Mouse (Mus musculus): ENCODE results near the gene Rbm47. TPM values are rescaled to one million over a fixed set of nuclear protein-coding genes. Genes with fewer than 3 reads are reported as not detected.

The Rbm47 gene
- polyA plus RNA-seq, 1 experiment from 2014 or later, result 9.9 TPM

DNA sequence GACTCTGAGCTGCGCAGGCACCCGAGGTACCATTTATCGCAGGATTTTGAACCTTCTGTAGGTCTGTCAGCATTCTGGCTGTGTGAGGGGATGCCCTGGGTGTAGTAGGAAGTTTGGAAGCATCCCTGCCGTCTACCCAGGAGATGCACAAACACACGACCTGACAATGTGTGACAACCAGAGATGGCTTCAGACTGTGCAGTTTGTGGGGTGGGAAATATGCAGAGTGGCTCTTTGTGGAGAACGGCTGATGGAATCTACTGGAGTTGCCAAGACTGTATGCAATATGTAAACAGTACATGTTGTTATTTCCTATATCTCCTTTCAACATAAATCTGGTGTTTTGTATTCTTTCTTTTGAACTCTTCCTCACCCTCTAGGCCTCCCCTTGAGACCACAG lies 135.9 kb downstream of the Rbm47 start:
- WGBS, result 72% methylated on average over 6 of the region's 6 CpGs
- DNase-seq (ENCODE audit: low spot score), result no peak
- Histone ChIP-seq H3K4me1 (replicated peaks) (0 out of 2 replicates have a peak, but pooled peaks cover 9% of the 10 kb centered on the region), H3K4me3 (no peak overlapping the region), H3K36me3 (no peaks in the 10 kb centered on the region), H3K9me3 (no peaks in the 10 kb centered on the region), H3K27ac (no peak overlapping the region), H3K27me3 (ENCODE audit: insufficient read depth, poor library complexity, severe bottlenecking) (peaks cover 3% of the 10 kb centered on the region)

- H3K36me3 ChIP-seq, result no peaks in the 10 kb centered on the region
- 38% methylated on average over 7 of the region's 7 CpGs for WGBS
- H3K4me1 ChIP-seq (replicated peaks), result 0 out of 2 replicates have a peak, but pooled peaks cover 9% of the 10 kb centered on the region
- H3K27me3 ChIP-seq (ENCODE audit: insufficient read depth, poor library complexity, severe bottlenecking), result peaks cover 3% of the 10 kb centered on the region
- H3K4me3 ChIP-seq, result no peak overlapping the region
- H3K9me3 ChIP-seq, result no peaks in the 10 kb centered on the region
- H3K27ac ChIP-seq, result no peak overlapping the region
- DNase-seq (ENCODE audit: low spot score), result no peak
These were observed 136.4 kb downstream of the Rbm47 start for GRCm38 (mm10) chr5:66036440-66037054.

- DNase-seq (ENCODE audit: low spot score), result no peak
- Histone ChIP-seq H3K4me3 (no peak overlapping the region), H3K9me3 (no peaks in the 10 kb centered on the region), H3K36me3 (no peaks in the 10 kb centered on the region), H3K27ac (no peak overlapping the region), H3K27me3 (ENCODE audit: insufficient read depth, poor library complexity, severe bottlenecking) (peaks cover 3% of the 10 kb centered on the region), H3K4me1 (replicated peaks) (0 out of 2 replicates have a peak, but pooled peaks cover 9% of the 10 kb centered on the region)
- 53% methylated on average over 14 of the region's 14 CpGs for WGBS
These were observed 138.3 kb downstream of the Rbm47 start for GRCm38 (mm10) chr5:66034375-66035195.

- no peak for DNase-seq (ENCODE audit: low spot score)
- Histone ChIP-seq H3K4me1 (replicated peaks) (0 out of 2 replicates have a peak, but pooled peaks cover 9% of the 10 kb centered on the region), H3K9me3 (no peaks in the 10 kb centered on the region), H3K27me3 (ENCODE audit: insufficient read depth, poor library complexity, severe bottlenecking) (peaks cover 3% of the 10 kb centered on the region), H3K27ac (no peak overlapping the region), H3K36me3 (no peaks in the 10 kb centered on the region), H3K4me3 (no peak overlapping the region)
- 93% methylated on average over 1 of the region's 1 CpGs for WGBS
These were observed 140.1 kb downstream of the Rbm47 start for GRCm38 (mm10) chr5:66032826-66033225.

DNA sequence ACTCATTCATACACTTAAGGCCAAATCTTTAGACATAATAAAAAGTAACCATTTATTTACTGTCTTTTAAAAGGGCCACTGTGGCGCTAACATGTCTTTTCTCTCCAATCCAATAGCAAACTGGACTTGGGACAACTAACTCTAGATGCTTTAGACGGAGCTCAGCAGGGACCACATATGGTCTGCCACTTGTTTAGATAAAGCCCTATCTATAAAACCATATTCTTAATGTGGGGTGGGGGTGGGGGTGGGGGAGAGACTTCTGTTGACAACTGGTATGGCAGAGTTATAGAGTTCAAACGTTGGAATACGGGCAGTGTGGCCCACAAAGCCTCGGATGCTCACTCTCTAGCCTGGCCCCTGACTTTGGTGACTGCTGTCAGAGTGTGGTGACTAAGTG lies 141.2 kb downstream of the Rbm47 start:
- no peak overlapping the region for H3K4me3 ChIP-seq
- 85% methylated on average over 5 of the region's 5 CpGs for WGBS
- no peak for DNase-seq (ENCODE audit: low spot score)

GRCm38 (mm10) chr5:66028232-66028631 lies 144.7 kb downstream of the Rbm47 start:
- Histone ChIP-seq H3K4me1 (replicated peaks) (no peaks in the 10 kb centered on the region), H3K27me3 (ENCODE audit: insufficient read depth, poor library complexity, severe bottlenecking) (no peaks in the 10 kb centered on the region), H3K36me3 (peaks cover 13% of the 10 kb centered on the region; the same call in 1 of the 2 replicates), H3K4me3 (no peak overlapping the region), H3K9me3 (peaks cover 16% of the 10 kb centered on the region), H3K27ac (no peak overlapping the region)
- 92% methylated on average over 5 of the region's 5 CpGs for WGBS
- no peak for DNase-seq (ENCODE audit: low spot score)

More for the DNA sequence above, 141.2 kb downstream of the Rbm47 start:
- no peak overlapping the region for H3K27ac ChIP-seq
- H3K36me3 ChIP-seq, result peaks cover 4% of the 10 kb centered on the region; the same call in 1 of the 2 replicates
- peaks cover 3% of the 10 kb centered on the region for H3K27me3 ChIP-seq (ENCODE audit: insufficient read depth, poor library complexity, severe bottlenecking)
- H3K4me1 ChIP-seq (replicated peaks), result 0 out of 2 replicates have a peak, but pooled peaks cover 9% of the 10 kb centered on the region
- H3K9me3 ChIP-seq, result peaks cover 5% of the 10 kb centered on the region

- Histone ChIP-seq H3K4me1 (replicated peaks) (no peaks in the 10 kb centered on the region), H3K27me3 (ENCODE audit: insufficient read depth, poor library complexity, severe bottlenecking) (no peaks in the 10 kb centered on the region), H3K36me3 (peaks cover 13% of the 10 kb centered on the region; the same call in 1 of the 2 replicates), H3K27ac (no peak overlapping the region), H3K9me3 (peaks cover 16% of the 10 kb centered on the region), H3K4me3 (no peak overlapping the region)
- no peak for DNase-seq (ENCODE audit: low spot score)
- WGBS, result 96% methylated on average over 8 of the region's 8 CpGs
These were observed 145.7 kb downstream of the Rbm47 start for GRCm38 (mm10) chr5:66027206-66027605.

- H3K9me3 ChIP-seq, result peaks cover 16% of the 10 kb centered on the region
- WGBS, result 96% methylated on average over 31 of the region's 31 CpGs
- no peak overlapping the region for H3K4me3 ChIP-seq
These were observed 146.1 kb downstream of the Rbm47 start for GRCm38 (mm10) chr5:66026796-66027195.

GRCm38 (mm10) chr5:66015449-66015961 lies 157.4 kb downstream of the Rbm47 start:
- Histone ChIP-seq H3K4me3 (no peak overlapping the region), H3K4me1 (replicated peaks) (no peaks in the 10 kb centered on the region), H3K27ac (no peak overlapping the region), H3K9me3 (no peaks in the 10 kb centered on the region), H3K27me3 (ENCODE audit: insufficient read depth, poor library complexity, severe bottlenecking) (no peaks in the 10 kb centered on the region), H3K36me3 (no peaks in the 10 kb centered on the region)
- WGBS, result 94% methylated on average over 2 of the region's 2 CpGs
- no peak for DNase-seq (ENCODE audit: low spot score)

More at GRCm38 (mm10) chr5:66026796-66027195, 146.1 kb downstream of the Rbm47 start:
- Histone ChIP-seq H3K4me1 (replicated peaks) (no peaks in the 10 kb centered on the region), H3K27ac (no peak overlapping the region), H3K27me3 (ENCODE audit: insufficient read depth, poor library complexity, severe bottlenecking) (no peaks in the 10 kb centered on the region), H3K36me3 (peaks cover 13% of the 10 kb centered on the region; the same call in 1 of the 2 replicates)
- no peak for DNase-seq (ENCODE audit: low spot score)

GRCm38 (mm10) chr5:66014437-66014836 lies 158.5 kb downstream of the Rbm47 start:
- no peaks in the 10 kb centered on the region for H3K27me3 ChIP-seq (ENCODE audit: insufficient read depth, poor library complexity, severe bottlenecking)
- no peak for DNase-seq (ENCODE audit: low spot score)
- 88% methylated on average over 2 of the region's 2 CpGs for WGBS
- no peak overlapping the region for H3K27ac ChIP-seq
- no peak overlapping the region for H3K4me3 ChIP-seq
- H3K4me1 ChIP-seq (replicated peaks), result no peaks in the 10 kb centered on the region
- no peaks in the 10 kb centered on the region for H3K36me3 ChIP-seq
- H3K9me3 ChIP-seq, result no peaks in the 10 kb centered on the region

DNA sequence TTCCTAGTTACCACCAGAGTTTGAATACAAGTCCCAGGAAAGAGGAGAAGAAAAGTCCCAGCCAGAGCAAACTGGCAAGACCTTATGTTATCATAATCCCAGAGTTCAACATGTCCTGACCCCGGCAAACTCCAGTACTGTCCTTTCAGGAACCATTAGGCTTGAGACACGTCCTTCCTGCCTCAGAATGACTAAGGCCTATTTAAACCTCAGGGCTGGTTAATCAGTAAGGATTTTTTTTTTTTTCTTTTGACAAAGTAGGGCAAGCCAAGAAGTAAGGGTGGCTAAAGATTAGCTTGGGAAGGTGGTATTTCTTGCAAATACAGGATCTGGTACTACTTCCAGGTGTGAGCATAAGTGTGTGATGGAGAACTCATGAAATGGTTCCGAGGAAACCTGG lies 158.9 kb downstream of the Rbm47 start:
- 82% methylated on average over 3 of the region's 3 CpGs for WGBS
- Histone ChIP-seq H3K4me3 (no peak overlapping the region), H3K27me3 (ENCODE audit: insufficient read depth, poor library complexity, severe bottlenecking) (no peaks in the 10 kb centered on the region)

GRCm38 (mm10) chr5:66008245-66008967 lies 164.5 kb downstream of the Rbm47 start:
- no peaks in the 10 kb centered on the region for H3K27me3 ChIP-seq (ENCODE audit: insufficient read depth, poor library complexity, severe bottlenecking)
- DNase-seq (ENCODE audit: low spot score), result no peak
- 91% methylated on average over 15 of the region's 15 CpGs for WGBS
- H3K27ac ChIP-seq, result no peak overlapping the region
- no peaks in the 10 kb centered on the region for H3K9me3 ChIP-seq
- H3K4me3 ChIP-seq, result no peak overlapping the region
- H3K4me1 ChIP-seq (replicated peaks), result 0 out of 2 replicates have a peak, but pooled peaks cover 7% of the 10 kb centered on the region
- no peaks in the 10 kb centered on the region for H3K36me3 ChIP-seq

More for the DNA sequence above, 158.9 kb downstream of the Rbm47 start:
- Histone ChIP-seq H3K4me1 (replicated peaks) (no peaks in the 10 kb centered on the region), H3K27ac (no peak overlapping the region), H3K9me3 (no peaks in the 10 kb centered on the region), H3K36me3 (no peaks in the 10 kb centered on the region)
- DNase-seq (ENCODE audit: low spot score), result no peak

Data from hindbrain, embryonic 10.5 days (tissue).